Mouse (Mus musculus) stomach, postnatal 0 days (tissue): ENCODE measurements around the gene 1700088E04Rik.

Source experiments
- CTCF ChIP-seq: IDR thresholded peaks from 2 replicates; pipeline ENCODE4 v1.5.1; 2016; ENCODE audit warnings: antibody characterized with exemption, low read depth, mild to moderate bottlenecking, moderate library complexity
- EP300 ChIP-seq: optimal IDR thresholded peaks from 2 replicates; pipeline ENCODE3; 2016; ENCODE audit warnings: antibody characterized with exemption

- TF ChIP-seq CTCF: peak; percentile 83
- no peak for TF ChIP-seq EP300
Observed at GRCm38 (mm10) chr15:79126217-79126932, 14.7 kb downstream of the 1700088E04Rik start.
